Mouse (Mus musculus) 416B (cell line): ENCODE measurements around the gene Vps45.
A peak's percentile ranks its signal among the peaks of the same experiment; 100 is the strongest.
"Not testable (repeated sequence)": the region's sequence is repeated elsewhere in the genome, so short reads cannot be mapped to it uniquely, and the experiment has no call there.

ENCODE experiments used
- DNase-seq: peaks from one replicate; pipeline ENCODE4 v3.0.0; 2011; ENCODE audit warnings: low read depth

Gene Vps45

GRCm38 (mm10) chr3:95972251-95972872 lies 85.9 kb downstream of the Vps45 start:
- no peak for DNase-seq

GRCm38 (mm10) chr3:95970661-95971060 lies 87.6 kb downstream of the Vps45 start:
- not testable (repeated sequence) for DNase-seq

GRCm38 (mm10) chr3:95969277-95969676 lies 89.0 kb downstream of the Vps45 start:
- no peak for DNase-seq

GRCm38 (mm10) chr3:95965518-95966451 lies 92.5 kb downstream of the Vps45 start:
- peak; percentile 79 for DNase-seq

- DNase-seq, result peak; percentile 59
These were observed 94.6 kb downstream of the Vps45 start for GRCm38 (mm10) chr3:95963681-95964080.

DNA sequence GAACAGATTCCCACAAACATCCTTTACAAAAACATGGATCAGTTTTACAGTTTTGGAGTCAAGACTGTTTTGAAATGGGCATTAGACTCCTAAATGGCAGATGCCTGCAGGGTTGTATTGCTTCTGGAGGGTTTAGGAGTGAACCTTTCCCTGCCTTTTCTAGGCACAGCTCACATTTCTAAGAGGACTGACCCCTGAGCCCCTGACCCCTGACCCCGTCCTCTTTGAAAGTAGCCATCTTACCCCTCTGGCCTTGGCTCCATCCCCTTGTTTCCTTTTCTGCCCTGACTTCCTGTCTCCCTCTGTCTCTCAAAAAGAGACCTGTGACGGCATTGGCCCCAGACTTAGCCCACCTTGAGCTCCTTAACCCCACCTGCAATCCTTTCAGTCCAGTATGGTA lies 95.0 kb downstream of the Vps45 start:
- no peak for DNase-seq

DNA sequence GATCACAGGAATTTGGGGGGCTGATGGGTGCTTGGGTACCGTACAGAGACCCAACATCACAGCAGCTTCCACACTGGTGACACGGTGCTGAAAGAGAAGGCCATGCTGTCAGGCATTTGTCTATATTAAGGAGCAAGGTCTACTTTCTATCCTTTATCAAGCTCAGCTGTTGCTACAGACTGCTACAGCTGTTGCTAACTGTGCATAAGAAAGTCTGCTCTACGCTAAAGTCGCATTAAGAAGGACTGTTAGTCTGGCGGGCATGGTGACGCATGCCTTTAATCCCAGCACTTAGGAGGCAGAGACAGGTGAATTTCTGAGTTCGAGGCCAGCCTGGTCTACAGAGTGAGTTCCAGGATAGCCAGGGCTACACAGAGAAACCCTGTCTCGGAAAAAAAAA lies 96.1 kb downstream of the Vps45 start:
- DNase-seq, result not testable (repeated sequence)

DNA sequence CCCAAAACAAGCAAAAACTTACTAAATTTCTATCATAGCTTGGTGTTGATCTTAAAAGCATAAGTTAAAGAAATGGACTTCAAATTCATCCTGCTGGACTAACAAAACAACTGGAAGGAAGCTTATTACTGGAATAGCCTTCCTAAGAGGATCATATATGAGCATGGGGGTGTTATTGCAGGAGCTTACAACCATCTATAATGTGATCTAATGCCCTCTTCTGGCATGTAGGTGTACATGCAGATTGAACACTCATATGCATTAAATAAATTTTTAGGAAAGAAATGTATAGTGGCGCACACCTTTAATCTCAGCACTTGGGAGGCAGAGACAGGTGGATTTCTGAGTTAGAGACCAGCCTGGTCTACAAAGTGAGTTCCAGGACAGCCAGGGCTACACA lies 98.5 kb downstream of the Vps45 start:
- peak; percentile 76 for DNase-seq

- DNase-seq, result peak; percentile 85
These were observed 99.2 kb downstream of the Vps45 start for GRCm38 (mm10) chr3:95959082-95959481.

GRCm38 (mm10) chr3:95957359-95958148 lies 100.7 kb downstream of the Vps45 start:
- DNase-seq, result peak; percentile 78

GRCm38 (mm10) chr3:95955318-95955717 lies 102.9 kb downstream of the Vps45 start:
- no peak for DNase-seq

GRCm38 (mm10) chr3:95954648-95955173 lies 103.6 kb downstream of the Vps45 start:
- DNase-seq, result not testable (repeated sequence)

DNA sequence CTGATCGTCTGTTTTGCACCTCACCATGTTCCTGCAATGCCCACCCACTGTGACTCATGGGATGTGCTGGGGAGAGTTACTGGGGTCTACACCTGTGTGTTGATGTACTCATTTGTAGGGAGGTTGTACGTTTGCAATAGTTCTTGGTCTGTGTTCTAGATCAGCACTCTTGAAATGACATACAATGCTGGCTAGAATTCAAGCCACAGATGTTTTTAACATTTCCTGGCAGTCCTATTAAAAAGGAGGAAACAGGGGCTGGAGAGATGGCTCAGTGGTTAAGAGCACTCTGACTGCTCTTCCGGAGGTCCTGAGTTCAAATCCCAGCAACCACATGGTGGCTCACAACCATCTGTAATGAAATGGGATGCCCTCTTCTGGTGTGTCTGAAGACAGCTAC lies 104.7 kb downstream of the Vps45 start:
- peak; percentile 42 for DNase-seq

GRCm38 (mm10) chr3:95953023-95953422 lies 105.2 kb downstream of the Vps45 start:
- no peak for DNase-seq

DNA sequence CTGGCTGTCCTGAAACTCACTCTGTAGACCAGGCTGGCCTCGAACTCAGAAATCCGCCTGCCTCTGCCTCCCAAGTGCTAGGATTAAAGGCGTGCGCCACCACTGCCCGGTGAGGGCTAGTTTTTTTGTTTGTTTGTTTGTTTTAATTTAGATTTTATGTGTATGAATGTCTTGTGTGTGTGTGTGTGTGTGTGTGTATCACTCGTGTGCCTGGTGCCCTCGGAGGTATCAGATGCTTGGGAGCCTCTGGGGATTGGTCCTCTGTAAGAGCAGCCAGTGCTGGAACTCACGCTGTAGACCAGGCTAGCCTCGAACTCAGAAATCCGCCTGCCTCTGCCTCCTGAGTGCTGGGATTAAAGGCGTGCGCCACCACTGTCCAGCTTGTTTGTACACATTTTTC lies 106.7 kb downstream of the Vps45 start:
- DNase-seq, result not testable (repeated sequence)

DNA sequence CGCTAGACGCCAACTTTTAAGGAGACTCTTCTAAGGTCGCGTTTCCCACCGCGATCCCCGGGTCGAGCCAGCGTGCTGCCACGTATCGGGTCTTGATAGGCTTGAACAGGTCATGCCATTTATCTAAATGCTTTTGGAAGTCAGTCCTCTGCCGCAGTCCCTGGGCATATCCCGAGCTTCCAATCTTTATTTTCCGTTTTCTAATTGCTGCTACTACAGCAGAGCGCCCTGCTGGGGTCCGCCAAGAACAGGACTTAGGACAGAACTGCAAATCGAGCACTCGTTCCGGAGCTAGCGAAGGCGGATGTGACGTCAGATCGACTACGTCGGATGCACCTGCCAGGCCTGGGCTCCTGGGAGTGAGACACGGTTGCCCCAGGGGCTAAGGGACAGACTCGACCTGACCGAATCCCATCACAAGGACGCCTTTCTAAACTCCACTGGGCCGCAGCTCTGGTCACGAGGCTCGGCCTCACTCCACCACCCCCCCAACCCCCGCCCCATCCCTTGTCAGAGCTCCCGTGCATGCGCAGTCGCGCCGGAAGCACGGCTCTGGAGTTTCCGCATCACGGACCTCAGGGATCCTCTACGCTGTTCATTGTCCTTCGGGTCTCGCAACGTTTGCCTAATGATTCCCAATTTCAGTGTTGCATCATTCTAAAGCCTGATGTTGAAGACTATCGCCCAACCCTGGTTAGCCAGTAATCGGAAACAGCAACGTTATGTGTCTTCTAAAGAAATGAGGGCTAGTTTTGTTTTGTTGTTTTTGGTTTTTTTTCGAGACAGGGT lies 107.3 kb downstream of the Vps45 start:
- peak; percentile 96 for DNase-seq
